Mouse (Mus musculus) embryo, embryonic 11.5 days (tissue): Measurements from ENCODE around the gene Gm12789.
"Not testable (repeated sequence)": the region's sequence is repeated elsewhere in the genome, so short reads cannot be mapped to it uniquely, and the experiment has no call there.

Experiments
- DNase-seq: peaks from one replicate; pipeline ENCODE4 v3.0.0-alpha.2; 2012; ENCODE audit warnings: low read depth, low spot score

The Gm12789 gene

GRCm38 (mm10) chr4:101986326-101986725, at the start of gene Gm12789:
TSS of gene Gm12789 (plus strand) at chr4:101986626.
- not testable (repeated sequence) for DNase-seq

- not testable (repeated sequence) for DNase-seq
Measured at GRCm38 (mm10) chr4:101940107-101940506, 46.3 kb upstream of the Gm12789 start, which contains the start of gene Gm12794. TSS of gene Gm12794 (plus strand) at chr4:101940407.

DNA sequence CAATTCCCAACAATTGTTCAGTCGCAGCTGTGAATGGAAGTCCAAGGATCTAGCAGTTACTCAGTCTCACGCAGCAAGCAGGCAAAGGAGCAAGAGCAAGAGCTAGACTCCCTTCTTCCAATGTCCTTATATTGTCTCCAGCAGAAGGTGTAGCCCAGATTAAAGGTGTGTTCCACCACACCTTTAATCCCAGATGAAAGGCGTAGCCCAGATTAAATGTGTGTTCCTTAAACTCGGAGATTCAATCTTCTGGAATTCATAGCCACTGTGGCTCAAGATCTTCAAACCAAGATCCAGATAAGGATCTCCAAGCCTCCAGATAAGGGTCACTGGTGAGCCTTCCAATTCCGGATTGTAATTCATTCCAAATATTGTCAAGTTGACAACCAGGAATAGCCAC, 5.5 kb upstream of the Gm12789 start, which contains the start of gene Gm12790:
Gene Gm12790, minus strand, starts transcription at position 101 of the 400 bp plus-strand sequence.
- DNase-seq: not testable (repeated sequence)

- no peak for DNase-seq
Measured at GRCm38 (mm10) chr4:101985678-101986077, 748 bp upstream of the Gm12789 start.

DNA sequence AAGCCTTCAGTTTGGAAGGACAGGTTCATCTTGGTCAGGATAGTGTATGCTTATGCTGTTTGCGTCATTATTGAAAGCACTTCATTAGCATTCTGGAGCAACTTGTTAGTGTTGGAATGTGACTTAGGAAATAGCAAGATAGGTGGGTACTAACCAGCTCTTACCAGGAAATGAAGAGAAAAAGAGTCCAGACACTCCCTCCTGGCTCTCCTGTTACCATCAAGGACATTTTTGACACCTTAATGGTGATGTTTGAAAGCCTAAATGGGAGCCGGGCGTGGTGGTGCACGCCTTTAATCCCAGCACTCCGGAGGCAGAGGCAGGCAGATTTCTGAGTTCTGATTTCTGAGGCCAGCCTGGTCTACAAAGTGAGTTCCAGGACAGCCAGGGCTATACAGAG, 11.0 kb downstream of the Gm12789 start:
- DNase-seq: no peak

GRCm38 (mm10) chr4:101998267-101998922, 12.0 kb downstream of the Gm12789 start:
- peak; percentile 77 for DNase-seq

- DNase-seq: no peak
Measured at GRCm38 (mm10) chr4:102026619-102027018, 40.2 kb downstream of the Gm12789 start.
